Mouse (Mus musculus) C2C12 (cell line): ENCODE results near the gene G6pc2.

Experiments
- CEBPB ChIP-seq: IDR thresholded peaks from one replicate; pipeline ENCODE4 v1.6.1; 2011; ENCODE audit warnings: low read depth, mild to moderate bottlenecking, control low read depth, moderate library complexity
- CTCF ChIP-seq: IDR thresholded peaks from one replicate; pipeline ENCODE4 v1.5.1; 2011; ENCODE audit not compliant: control insufficient read depth, insufficient read depth, insufficient read length
- FOSL1 ChIP-seq: IDR thresholded peaks from one replicate; pipeline ENCODE4 v1.8.0; 2011; ENCODE audit warnings: mild to moderate bottlenecking, low read length; ENCODE audit not compliant: poor library complexity, insufficient read depth, severe bottlenecking
- MAX ChIP-seq: IDR thresholded peaks from one replicate; pipeline ENCODE4 v1.6.1; 2011; ENCODE audit warnings: mild to moderate bottlenecking, control low read depth
- MYOD1 ChIP-seq: IDR thresholded peaks from one replicate; pipeline ENCODE4 v1.6.1; 2011; ENCODE audit warnings: low read depth; ENCODE audit not compliant: control insufficient read depth, insufficient read length
- MYOG ChIP-seq: IDR thresholded peaks from one replicate; pipeline ENCODE4 v1.6.1; 2011; ENCODE audit not compliant: control insufficient read depth, insufficient read length; ENCODE audit errors: extremely low read depth
- USF1 ChIP-seq: IDR thresholded peaks from one replicate; pipeline ENCODE4 v1.6.1; 2011; ENCODE audit warnings: low read depth, mild to moderate bottlenecking, control low read depth, moderate library complexity

- no peak for TF ChIP-seq CTCF
- no peak for TF ChIP-seq MYOD1
- TF ChIP-seq MAX = no peak
- no peak for TF ChIP-seq USF1
- no peak for TF ChIP-seq FOSL1
- TF ChIP-seq CEBPB = no peak
- no peak for TF ChIP-seq MYOG
These were observed 21.7 kb upstream of the G6pc2 start for GRCm38 (mm10) chr2:69189222-69189621.
